Mouse (Mus musculus) gastrocnemius, adult 8-10 months (tissue): ENCODE measurements around the gene Eefsec. TPM values are rescaled to one million over a fixed set of nuclear protein-coding genes. Genes with fewer than 3 reads are reported as not detected.

Source experiments
- DNase-seq, 2 experiments: peaks; one replicate each; pipeline ENCODE4 v3.0.0; 2022; ENCODE audit warnings: low spot score in 2 of 2
- total RNA-seq, 4 experiments: library from RNA; stranded (reverse); gene quantifications; 2 replicates each; pipeline ENCODE4 v1.2.4; 2022

The Eefsec gene
- total RNA-seq, 4 experiments from 2014 or later: 7.3 to 9.4 (median 8.7) TPM

DNA sequence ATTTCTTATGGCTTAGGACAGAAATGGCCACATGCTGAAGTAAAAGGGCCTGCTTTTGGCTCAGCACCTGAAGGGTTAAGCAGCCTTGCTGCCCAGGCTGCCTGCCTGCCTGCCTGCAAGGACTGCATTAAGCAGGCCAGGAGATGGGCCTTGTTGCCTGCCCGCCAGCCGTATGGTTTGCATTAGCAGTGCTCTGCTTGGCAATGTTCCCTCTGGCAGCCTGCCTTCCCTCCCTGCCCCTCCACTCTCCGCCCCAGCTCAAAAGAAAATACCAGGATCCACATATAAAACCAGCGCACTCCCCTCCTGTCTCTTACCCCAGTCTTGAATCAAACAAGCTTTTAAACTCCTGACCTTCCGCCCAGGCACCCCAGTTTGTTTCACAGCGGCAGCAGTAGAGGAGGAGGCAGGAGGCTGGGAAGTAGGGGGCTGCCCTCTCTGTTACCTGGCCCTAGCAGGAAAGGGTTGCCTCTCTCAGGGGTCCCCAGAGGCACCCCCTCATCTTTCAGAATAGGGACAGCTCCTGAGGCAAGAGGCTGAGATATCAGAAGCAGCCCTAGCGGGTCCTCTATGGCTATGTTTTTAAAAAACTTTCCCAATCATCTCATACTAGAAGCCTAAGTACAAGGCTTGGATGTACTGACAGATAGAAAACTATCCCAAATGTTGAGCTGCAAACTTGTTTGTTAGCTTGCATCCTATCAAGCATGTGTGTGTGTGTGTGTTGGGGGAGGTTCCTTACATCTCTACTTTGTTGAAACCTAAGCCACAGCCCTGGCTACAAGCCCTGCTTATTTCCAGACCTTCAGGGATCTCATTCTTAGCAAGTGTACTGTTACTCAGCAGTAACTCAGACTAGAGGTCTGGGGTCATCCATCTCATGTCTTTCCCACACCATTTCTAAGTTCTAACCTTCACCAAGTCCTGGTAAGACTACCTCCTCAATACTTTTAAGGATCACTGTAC is 102.6 kb downstream of the Eefsec start:
- peak; percentile 22 to 51 for DNase-seq

DNA sequence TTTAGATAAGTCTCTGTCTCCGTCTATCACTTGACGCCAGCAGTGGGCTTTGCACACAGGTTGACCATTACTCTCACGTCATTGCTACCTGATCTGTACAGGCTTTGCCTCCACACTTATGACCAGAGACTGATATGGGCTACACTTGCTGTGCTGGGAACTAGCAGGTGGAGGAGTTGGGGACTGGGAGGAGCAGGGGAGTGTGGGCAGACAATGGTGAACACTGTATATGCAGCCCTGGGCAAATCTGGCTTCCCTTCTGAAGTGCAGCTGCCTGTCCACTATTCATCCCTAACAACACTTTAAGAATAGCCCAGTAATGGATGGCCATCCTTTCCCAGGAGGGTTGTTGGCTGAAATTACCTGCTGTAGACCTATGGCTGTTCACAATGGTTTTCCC is 103.4 kb downstream of the Eefsec start:
- no peak for DNase-seq

DNA sequence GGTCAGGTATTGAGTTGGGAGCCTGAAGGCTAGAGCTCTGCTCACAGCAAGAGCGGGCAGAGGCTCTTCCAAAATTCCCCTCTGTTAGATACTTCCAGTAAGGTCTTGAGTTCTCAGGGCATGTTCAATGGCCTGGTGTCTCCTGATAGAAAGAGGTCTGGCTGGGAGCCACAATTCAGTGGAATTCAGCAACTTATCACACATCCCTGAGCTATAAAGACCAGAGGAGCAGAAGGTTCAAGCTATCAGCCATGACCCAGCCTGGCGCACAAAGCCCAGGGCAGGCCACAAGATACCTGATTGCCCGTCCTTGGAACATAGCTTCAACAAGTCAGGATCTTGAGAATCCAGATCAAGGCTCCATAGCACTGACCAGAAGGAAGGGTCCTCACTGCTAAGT is 105.2 kb downstream of the Eefsec start:
- no peak for DNase-seq

DNA sequence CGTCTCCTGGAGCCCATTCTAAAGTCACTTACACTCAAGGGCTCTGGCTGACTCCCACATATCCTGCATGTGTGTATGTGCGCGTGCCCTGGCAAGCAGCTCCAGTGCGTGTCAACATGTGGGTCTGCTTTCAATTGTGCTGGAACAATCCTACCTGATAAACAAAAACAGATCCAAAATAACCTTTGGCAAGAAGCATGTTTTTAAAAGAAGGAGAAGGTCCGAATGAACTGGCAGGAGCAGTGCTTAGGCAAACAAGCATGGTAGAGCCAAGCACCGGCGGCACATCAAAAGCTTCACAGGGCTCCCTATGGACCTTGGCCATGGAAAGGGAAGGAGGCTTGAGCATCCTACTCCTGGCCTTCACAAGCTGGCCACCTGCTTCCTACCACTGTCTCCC is 105.6 kb downstream of the Eefsec start:
- DNase-seq: no peak

DNA sequence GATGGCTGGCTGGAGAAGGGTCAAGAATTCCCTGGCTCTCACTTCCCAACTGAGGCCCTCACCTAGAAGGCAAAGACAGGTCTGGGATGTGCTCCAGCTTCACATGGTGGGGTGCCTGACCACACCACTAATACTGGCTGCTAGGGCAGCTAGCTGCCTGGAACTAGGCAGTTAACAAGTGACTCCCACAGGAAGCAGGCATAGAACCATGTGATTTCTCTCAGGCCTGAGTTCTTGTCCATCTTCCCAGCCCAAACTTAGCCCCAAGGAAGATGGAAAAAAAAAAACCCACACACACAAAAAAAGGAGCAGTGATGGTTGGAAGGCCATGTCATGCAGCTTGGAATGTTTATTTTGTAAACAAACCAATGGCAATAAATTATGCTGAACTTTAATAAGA is 117.0 kb downstream of the Eefsec start:
- DNase-seq: no peak

DNA sequence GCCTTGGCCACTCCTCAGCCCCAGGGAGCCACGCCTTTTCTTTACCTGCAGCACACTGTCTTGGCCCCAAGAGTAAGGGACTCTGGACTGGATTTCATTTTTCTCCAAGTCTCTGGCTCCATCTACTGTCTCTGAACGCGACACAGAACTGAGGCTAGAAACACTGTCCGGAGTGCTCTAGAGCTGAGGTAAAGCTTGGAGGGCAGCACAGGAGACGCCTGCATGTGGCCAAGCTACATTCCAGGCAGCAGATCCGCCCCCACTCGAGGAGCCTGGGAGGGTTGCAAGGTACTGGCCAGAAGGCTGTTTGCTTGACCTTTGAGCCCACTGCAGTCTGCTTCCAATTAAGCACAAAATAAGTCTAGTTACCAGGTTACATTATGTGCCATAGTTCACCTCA is 124.5 kb downstream of the Eefsec start:
- no peak for DNase-seq

DNA sequence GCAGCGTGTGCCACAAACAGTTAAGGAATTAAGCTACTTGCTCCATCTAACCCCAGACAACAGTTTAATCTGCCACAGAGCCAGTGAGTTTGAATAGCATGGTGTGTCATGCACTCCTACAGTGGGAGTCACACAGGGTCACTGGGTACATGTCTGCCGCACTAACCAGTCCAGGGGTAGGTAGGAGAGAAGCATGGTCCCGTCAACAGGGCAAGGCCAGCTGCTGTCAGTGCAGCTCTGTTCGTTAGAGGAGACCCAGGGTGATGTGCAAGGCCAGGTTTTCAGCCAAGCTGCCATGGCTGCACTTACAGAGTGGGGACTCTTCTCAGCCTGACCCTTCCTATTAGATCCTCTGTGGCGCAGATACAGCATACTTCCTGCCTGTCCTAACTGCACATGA is 125.1 kb downstream of the Eefsec start:
- DNase-seq: no peak

DNA sequence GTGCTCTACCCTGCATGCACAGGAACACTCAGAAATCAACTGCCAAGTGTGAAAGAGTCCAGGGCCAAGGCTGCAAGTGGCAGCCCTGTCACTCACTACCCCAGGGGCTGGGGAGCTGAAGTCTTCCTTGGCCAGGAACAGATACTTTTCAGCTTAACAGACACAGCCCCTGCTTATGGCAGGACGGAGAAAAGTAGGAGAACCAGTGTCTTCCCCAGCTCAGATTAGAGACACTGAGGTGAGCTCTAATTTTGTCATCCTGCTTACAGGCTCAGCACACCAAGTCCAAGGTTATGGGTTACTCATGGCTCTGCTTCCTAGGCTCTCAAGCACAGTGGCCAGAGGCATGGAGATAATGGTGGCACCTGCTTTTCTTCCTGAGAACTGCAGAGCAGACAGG is 126.6 kb downstream of the Eefsec start:
- no peak for DNase-seq

DNA sequence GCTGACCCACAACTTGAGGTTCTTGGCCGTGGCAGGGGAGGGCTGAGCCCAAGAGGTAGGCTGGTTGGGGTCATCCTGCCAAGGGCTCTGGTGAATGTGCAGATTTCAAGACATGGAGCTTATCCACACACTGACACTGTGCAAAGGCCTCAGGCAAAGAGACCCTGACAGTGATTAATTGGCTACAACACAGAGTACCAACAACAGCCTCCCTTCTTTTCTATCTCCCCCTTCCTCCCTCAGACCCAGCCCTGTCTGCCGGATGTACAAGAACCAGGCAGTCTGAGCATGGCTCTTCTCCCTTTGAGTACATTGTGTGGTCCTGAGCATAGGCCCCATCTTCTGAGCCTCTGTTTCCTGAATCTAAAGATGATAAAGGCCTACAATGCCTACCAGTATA is 131.0 kb downstream of the Eefsec start:
- no peak for DNase-seq

DNA sequence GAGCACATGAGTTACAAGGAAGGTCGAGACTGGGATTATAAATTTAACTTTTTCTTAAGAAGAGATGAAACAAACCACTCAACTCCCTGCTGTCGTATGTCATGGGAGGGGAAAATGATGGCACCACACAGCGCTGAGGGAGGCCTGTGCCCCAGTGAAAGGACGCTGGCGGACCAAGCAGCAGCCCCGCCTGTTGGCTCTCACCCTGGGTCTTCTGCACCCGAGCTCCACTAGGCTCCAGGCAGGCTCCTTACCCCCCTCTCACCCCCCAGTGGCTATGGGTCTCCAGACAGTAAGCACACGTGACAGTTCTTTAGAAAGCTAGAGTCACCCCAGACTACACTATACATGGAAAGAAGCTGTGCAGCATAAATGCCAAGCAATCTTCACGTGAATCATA is 132.4 kb downstream of the Eefsec start:
- no peak for DNase-seq

DNA sequence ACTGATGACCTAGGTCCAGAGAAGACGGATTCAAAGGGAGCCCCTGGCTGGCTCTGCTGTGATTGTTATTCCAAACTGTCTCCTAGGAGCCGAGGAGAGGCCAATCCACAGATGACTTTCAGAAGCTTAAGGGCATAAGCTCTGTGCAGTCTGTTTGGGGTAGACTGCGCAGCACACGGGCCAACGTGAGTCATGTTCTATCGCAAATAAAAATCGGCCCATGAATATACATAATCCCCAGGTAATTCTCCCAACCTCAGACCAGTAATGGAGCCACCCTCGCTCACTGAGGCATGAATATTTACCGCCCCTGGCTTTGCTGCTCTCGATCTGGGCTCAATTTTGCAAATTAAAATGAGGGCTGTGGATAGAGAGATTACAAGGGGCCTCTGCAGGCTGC is 134.7 kb downstream of the Eefsec start:
- DNase-seq: no peak

DNA sequence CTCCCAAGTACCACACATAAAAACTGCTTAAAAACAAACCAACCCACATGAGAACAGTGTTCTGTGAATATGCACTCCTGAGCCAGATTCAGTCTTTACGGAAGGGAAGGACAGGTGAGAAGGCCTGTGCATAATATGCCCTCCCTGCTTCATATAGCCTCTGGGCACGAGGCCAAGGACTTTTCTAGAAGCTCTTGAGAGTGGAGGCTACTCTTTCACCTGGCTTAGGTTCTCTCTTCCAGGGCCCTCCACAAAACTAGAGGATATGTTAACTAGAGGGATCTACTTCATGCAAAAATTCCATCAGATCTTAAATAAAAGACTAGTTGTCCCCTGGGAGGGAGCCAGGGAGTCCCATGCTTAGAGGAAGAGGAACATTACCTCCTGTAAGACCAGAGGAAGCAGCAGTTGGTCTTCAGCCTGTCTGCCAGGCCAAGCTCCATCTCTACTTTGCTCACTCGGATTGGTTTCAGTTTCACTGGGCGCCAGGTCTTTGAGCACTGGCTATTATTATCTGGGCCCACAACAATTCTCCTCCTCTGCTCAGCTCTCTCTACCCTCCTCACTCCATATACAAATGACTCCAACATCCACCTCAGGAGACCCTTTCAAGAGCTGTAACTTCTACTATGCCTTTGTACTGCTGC is 140.1 kb downstream of the Eefsec start:
- no peak for DNase-seq

DNA sequence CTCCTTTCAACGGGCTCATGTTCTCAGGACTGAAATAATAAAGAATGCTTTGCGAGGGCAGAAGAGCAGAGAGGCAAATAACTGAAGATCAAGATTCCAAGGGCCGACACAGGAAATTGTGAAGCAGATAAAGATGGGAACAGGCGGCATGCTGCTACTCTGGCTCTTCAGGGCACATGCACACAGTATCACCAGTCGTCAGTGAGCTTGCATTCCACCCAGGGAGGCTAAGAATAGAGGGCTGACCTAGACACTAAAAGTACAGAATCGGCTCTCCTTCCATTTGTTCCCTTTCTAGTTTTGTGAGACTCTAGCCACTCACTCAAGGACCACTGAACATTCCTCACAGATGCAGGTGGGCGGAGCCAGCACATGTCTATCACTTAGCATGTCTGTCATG is 145.1 kb downstream of the Eefsec start:
- no peak for DNase-seq

DNA sequence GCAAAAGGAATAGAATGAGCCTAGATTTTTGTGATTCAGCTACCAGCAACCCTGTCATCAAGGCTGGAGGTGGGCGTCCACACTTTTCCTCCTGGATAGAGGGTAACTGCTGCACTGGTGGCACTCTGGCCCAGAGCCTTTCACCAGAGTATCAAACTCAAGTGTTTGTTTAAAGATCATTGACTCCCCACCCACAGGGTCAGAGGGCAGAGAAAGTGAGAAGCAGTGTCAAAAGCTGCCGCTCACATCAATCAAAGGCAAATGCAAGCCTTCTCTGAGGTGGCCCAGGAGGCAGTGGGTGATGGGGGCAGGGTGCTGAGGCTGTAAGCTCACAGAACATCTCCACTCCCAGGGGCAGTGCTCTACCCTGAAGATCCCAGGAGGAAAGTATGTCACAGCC is 146.8 kb downstream of the Eefsec start:
- no peak for DNase-seq

DNA sequence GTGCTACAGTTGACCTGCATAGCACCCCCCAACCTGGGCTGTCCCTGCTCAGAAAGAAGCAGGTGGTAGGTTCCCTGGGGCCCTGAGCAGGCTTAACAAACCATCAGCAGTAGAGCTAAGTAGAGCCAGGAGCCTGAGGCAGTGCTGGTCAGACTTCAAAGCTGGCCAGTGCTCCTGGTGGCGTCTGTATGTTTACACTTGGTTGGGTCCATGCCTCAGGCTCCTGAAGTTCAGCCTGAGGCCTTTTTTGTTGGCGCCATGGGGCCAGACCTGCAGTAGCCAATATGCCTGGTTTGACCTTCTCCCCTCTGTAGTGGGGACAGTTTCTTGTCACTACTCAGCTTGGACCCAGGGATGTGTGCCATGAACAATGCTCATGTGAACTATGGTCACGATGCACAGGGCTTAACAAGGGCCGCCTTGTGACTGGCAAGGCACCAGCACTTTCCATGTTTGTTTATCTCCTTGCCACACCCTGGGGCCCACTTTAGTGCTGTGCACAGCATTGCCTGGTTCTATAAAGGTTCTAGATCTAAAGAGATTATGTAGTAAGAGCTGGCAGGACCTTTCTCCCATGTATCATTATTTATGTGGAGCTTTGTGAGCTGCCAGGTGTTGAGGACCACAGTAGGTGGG is 153.9 kb downstream of the Eefsec start:
- no peak for DNase-seq

DNA sequence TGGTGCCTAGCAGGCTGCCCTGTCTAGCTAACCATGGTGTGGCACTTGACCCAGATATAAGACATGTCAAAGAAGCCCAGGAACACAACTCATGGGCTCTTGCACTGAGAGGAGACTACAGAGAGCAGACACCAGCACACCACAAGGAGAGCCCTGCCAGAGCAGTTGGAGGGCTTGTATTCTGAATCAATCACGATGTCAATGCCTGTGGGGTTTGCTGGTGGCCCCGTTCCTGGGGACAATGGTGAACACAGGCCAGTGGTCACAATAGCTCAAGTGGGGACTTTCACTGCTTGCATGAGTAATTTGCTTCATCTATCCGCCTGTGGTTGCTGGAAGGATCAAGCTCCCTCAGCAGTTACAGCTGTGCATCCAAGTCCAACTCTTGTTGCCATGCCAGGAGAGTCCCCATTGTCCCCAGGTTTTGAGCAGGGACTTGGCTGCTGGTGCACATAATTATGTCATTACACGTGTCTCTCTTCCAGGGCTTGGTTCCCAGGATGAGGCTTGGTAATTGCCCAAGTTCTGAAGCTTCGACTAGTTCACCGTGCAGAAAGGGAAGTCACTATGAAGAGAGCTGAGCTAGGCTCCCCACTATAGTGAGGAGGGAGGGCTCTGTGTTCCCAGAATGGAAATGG is 156.1 kb downstream of the Eefsec start:
- peak; percentile 33 to 43 for DNase-seq

DNA sequence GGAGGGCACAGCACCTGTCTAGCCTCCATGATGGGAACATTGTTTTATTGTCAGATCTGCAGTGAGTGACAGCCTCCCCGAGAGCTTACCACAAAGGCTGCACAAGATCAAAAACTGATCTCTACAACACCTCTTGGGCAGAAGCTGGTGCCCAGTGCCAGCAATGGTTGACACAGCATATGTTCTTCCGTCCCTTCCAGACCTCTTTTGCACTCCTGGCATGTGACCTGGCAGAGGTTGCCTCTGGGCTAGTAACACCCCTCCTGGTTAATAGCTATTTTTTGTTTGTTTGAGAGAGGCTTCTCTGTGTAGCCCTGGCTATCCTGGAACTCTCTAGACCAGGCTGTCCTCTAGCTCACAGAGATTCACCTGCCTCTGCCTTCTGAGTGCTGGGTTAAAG is 168.2 kb downstream of the Eefsec start:
- no peak for DNase-seq

DNA sequence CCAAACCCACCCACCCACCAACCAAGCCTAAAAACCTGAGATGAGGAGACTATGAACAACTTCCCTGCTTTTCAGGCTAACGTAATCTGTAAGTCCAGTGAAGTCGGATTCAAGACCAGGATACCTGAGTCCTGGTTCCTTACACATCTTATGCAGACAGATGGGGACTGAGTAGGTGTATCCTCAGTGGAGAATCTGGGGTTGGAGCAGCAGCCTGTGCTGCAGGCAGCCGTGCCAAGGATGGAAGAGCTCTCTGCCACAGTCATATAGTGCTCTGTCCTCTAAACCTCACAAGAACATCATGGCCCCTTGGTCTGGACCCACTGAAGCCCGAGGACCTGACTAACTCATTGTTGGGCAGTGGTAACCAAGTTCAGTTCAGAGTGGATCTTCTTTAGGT is 169.1 kb downstream of the Eefsec start:
- no peak for DNase-seq

DNA sequence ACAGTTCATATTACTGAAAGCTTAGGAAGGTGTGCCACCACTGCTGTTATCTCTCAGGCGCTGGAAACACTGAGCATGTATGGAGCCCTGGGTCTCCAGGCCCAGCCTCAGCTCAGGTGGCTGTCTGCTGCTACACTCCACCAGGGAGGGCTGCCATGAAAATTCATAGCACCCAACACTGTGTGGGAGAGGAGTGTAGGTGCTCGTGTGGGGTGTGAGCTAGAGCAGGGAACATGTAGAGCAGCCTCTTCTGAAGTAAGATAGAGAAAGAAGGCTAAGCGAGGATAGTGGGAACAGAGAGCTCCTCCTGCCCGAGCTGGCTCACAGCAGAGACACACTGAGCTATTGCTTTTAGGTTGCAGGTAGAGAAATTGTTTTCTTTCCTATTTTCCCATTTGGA is 170.1 kb downstream of the Eefsec start:
- DNase-seq: no peak

DNA sequence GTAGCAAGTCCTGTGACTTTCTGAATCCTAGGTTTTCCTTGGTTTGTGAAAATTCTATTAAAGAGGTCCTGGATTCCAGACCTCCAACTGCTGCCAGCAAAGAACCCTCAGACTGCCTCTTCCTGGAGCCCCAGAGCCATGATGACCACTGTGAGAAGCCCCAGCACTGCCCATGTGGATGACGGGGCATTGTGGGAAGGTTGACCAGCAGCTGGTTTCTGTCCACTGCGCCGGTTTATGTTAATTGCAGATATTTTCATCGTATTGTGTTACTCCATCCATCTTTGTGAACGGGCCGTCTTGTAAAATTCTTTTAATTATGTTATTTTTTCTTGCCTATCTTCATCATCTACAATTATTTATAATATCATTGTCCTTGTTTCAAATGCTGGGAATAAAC is 171.7 kb downstream of the Eefsec start:
- no peak for DNase-seq

DNA sequence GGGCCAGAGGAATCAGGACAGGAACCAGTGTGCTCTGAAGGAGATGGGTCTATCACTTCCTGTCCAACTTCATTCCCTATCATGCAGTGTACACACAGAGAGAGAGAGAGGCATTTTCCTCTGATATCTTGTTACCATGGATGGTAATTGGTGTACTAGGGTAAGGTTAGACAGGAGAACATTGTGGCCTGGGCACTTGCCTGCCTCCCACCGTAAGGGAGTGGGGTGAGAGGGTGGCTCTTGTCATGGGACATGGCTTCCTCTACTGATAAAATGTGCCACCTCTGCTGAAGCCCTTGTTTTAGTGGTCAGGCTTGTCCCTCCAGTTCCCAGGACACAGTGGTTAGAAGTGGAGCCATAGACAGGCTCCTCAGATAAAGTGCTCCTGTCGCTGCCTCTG is 178.4 kb downstream of the Eefsec start:
- no peak for DNase-seq

DNA sequence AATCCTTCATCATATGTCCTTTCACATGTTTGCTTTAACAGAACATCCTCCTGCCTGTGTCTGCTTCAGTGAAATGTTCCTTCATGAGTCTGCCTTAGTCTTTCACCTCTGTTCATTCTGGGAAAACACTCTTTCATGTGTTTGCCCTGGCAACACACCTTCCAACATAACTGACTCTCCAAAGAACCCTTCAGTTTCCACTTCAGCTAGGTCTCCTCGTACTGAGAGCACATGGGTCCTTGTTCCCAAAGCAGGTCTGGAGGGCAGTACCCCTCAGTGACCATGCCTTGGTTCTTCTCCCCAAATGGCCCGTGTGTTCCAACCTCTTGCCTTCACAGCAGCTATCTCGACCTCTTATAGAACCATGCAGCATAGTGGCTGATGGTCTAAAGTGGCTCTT is 179.3 kb downstream of the Eefsec start:
- no peak for DNase-seq
